Mouse (Mus musculus): Measurements from ENCODE around the gene Gm10135. TPM values are rescaled to one million over a fixed set of nuclear protein-coding genes. Genes with fewer than 3 reads are reported as not detected.
"Not testable (repeated sequence)": the region's sequence is repeated elsewhere in the genome, so short reads cannot be mapped to it uniquely, and the experiment has no call there.

Gm10135 gene
- total RNA-seq, 2 experiments from 2014 or later, result not detected

DNA sequence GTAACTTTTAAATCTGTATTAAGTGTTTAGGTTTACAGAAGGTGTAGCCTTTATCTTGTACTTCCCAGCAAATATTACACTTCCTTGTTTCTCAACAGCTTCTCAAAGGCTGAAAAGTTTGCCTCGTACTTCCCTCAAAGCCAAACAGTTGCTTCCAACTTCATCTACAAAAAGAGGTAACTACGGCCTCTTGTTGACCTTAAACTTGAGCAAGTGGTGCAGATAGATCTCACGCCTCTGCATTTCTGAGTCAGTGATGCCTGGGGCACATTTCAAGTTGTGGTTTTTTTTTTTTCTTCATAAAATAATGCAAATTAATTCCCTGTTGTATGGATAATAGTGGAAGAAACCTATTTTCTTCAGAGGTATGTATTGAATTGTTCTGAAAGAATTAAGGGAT lies 8.8 kb downstream of the Gm10135 start:
- DNase-seq (ENCODE audit: low spot score in 2 of 2), result no peak

DNA sequence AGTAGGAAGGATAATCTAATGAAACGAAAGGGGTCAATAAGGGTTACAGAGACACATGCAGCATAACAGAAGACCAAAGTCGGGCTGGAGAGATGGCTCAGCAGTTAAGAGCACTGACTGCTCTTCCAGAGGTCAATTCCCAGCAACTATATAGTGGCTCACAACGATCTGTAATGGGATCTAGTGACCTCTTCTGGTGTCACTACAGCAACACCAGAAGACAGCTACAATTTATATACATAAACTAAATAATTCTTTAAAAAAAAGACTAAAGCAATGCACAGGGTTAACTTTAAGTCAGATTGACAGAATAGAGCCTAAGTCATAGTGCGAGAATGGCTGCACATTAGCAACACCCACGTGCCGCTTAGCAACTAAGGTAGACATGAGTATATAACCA lies 14.4 kb downstream of the Gm10135 start:
- DNase-seq (ENCODE audit: low spot score in 2 of 2), result no peak

DNA sequence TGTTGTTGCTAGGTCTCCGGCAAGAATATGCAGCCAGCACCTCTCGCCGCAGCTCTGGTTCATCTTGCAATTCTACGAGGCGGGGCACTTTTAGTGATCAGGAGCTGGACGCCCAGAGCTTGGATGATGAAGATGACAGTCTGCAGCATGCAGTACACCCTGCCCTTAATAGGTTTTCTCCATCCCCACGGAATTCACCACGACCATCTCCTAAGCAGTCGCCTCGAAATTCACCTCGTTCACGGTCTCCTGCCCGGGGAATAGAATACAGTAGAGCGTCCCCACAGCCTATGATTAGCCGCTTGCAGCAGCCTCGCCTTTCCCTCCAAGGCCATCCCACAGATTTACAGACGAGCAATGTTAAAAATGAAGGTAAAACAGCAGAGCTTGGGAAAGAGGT lies 17.2 kb downstream of the Gm10135 start:
- DNase-seq (ENCODE audit: low spot score in 2 of 2), result no peak

DNA sequence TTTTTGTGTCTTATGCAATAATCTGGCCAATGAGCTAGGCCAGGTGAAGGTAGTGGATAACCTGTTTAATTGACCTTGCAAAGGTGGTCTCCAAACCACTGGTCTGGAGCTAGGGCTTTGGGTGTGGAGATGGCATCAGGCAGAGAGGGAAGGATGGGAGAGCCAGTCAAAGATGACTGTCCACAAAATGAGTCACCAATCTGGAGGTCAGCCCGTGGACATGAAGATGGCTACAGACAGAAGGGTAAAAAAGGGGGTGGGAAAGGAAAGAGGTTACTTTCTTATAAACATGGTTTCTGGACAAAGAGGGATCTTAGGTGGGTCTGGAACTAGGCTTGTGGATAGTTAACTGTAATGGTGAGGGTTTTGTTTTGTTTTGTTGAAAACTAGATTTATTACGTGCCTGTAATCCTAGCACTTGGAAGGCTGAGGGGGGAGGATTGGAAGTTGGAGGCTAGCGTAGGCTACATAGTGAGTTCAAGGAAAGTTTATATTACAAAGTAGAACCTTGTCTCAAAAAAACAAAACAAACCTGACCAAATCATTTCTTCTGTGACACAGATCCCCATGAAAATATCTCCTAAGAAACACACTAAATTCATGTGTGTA lies 20.4 kb downstream of the Gm10135 start:
- no peak for DNase-seq (ENCODE audit: low spot score in 2 of 2)

DNA sequence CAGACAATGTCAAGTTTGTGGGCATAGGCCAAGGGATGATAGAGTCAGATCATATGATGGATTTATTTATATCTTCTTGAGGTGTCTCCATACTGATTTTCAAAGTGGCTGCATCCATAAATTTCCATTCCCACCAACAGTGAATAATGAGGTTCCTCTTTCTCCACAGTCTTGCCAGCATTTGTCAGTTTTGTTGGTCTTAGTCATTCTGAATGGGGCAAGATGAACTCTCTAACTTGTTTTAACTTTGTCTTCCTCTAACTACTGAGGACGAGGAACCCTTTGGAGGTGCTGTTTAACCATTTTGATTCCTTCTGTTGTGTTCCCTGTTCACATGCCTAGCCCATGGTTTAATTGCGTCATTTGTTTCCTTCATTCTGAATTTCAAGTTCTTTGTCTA lies 24.2 kb downstream of the Gm10135 start:
- DNase-seq (ENCODE audit: low spot score in 2 of 2), result no peak

DNA sequence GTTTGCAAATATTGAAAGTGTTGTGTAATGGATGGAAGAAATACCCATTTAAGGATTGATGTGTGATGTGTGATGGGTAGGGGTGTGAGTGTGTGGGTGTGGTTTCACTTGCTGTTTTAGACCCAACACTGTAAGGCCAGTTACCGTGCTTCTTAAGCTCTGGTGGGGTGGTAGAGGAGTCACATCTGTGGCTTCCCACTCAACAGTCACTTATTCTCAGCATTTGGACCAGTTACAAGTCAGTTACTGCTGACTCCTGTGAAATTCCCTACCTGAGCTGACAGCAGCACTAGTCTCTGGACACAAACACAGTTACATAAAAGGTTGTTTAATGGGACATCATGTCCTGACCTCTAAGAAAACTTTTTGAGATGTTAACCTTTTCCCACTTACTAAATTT lies 26.4 kb downstream of the Gm10135 start:
- no peak for DNase-seq (ENCODE audit: low spot score in 2 of 2)

DNA sequence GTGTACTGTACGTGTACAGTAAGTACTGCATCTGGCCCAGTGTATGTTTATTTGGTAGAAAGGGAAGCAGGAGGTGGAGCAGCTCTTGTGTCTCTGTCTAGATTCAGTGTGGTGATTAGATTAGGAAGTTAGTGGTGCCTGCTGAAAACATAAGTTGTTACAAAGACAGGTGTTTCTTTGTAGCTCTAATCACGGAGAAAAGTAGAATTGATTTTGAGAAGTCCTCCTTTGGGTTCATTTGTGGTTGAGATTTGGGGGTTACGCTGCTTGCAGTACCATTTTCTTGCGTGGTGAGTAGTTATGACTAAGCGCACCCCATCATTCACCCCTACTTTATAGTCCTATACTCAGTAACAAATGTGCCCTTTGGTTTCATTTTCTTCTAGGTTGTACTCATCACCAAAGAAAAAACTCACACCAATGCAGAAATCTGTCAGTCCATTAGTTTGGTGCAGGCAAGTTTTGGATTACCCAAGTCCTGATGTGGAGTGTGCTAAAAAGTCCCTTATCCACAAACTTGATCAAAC lies 33.5 kb downstream of the Gm10135 start:
- no peak for DNase-seq (ENCODE audit: low spot score in 2 of 2)

DNA sequence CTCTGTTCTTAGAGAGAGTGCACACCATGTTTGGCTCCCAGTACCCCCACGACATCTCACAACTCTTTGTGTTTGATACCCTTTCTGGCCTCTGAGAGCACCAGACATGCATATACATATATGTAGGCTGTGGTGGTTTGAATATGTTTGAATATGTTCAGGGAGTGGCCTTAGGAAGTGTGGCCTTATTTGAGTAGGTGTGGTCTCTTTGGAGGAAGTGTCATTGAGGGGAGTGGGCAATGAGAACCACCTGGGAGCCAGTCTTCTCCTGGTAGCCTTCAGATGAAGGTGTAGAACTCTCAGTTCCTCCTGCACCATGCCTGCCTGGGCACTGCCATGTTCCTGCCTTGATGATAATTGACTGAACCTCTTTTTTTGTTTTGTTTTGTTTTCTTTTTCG lies 35.2 kb downstream of the Gm10135 start:
- DNase-seq (ENCODE audit: low spot score in 2 of 2), result no peak

DNA sequence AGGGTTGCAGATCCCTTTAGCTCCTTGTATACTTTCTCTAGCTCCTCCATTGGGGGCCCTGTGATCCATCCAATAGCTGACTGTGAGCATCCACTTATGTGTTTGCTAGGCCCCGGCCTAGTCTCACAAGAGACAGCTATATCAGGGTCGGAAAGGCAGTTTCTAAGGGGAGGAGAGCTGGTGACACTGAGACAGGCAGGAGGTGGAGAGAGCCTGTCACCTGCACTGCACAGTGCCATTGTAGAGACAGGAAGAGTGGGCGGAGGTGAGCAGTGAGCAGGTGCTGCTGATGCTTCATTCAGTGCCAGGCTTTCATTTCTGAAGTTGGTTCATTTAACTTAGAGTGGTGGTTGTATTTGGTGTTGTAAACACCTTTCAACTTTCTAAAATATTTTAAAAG lies 36.1 kb downstream of the Gm10135 start:
- not testable (repeated sequence) for DNase-seq (ENCODE audit: low spot score in 2 of 2)

DNA sequence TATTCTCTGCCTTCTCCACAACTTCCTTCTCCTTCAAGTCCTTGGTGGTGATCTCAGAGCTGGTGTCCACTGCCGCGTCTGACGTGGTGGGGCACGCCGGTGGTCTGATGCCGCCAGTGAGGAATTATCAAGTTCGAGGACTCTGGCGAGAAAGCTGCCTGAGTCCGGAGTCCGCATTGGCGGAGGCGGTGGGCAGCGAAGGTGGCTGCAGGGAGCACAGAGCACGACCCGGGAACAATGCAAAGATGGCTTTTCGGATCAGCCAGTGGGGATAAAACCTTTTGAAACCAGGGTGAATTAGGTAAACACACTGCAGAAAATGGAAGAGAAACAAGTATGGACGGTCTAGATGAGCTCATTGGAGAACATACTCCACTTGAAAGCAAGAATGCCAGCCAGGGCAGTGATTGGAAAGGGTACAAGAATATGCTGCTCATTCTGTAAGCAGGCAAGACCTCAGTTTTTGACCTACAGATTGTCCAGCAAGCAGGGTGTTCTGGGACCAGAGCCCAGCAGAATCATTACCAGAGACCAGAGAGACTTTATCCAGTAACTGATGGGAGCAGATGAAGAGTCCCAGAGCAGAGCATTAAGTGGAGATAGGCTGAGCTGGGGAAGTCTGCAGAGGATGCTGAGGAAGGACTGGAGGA lies 41.4 kb downstream of the Gm10135 start:
- DNase-seq (ENCODE audit: low spot score in 2 of 2), result no peak

DNA sequence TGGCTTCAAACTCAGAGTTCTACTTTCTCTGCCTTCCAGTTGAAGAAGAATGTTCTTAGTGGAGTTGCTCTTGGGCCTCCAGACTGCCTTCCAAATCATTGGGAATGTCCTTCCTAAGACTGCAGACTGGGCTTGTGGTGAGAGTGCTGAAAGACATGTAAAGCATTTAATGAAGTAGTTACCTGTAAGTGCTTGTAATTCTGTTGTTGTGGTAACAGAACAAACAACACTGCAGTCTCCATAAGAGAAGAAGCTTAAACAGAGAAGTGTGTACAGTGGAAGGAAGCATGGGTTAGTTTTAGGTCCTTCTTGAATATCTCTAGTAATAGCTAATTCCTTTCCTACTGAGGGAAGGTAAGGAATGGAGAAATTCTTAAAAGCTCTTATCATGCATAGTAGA lies 47.4 kb downstream of the Gm10135 start:
- DNase-seq (ENCODE audit: low spot score in 2 of 2), result no peak

DNA sequence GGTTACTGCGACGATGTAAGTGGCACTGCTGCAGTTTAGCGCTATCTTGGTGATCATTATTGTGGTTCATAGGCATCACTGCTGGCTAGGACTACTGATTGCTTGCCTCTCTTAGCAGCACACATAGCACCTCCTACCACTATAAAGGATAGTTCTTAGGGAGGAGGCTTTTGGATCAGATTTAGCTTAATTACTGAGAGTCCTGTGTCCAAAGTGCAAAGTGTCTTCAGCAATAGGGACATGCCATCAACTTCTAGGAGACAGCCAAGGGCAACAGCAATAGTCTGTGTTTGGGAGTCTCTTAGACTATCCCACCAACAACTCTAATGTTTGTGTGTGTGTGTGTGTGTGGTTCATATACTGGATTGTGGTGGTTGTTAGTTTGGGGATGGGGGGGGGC lies 51.7 kb downstream of the Gm10135 start:
- no peak for DNase-seq (ENCODE audit: low spot score in 2 of 2)

DNA sequence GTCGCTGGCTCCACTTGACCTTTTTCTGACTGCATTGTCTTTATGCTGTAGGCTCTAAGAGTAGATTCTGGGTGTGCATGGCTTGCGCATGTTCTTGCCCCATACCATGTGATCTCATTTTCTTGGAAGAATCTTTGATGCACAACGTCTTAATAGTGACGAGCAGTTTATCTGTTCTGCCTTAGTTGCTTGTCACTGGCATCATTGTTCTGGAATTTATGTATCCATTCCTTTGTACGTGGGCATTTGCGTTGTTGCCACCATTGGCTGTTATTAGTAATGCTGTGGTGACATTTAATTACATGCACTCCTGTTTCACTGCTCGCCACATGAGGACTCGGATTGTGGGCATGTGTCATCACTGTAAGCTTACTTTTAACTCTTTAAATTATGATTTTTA lies 53.3 kb downstream of the Gm10135 start:
- DNase-seq (ENCODE audit: low spot score in 2 of 2), result no peak

DNA sequence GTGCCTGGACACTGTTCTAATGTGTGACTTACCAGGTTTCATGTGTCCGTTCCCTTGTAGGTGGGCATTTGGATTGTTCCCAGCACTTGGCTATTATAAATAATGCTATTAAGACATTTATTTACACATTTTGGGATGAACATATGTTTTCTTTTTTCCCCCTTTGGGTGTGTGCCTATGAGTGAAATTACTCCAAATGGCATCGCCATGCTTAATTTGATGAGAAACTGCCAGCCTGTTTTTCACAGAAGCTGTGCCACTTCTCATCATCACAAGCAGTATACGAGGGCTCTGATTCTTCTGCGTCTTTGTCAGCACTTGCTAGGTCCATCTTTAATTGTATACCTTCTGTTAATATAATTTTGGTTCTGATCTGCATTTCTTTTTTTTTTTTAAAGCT lies 54.1 kb downstream of the Gm10135 start:
- DNase-seq (ENCODE audit: low spot score in 2 of 2), result no peak

DNA sequence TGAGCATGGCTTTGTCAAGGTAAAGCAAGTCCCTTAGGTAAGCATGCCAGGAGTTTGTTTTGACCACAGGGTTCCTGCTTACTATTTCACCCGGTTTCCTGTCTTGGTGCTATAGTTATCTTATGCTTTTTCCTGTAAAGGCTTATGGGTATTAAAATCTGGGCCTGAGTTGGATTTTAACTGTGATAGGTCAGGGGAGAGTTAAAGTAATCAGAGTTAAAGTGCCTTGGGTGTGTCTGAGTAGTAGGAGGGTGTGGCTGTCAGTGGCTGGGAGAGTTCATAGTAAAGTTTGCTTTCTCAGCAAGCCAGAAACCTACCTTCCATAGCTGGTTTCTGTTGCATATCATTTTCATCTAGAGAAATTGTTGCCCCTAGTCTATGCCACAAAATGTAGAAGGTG lies 57.7 kb downstream of the Gm10135 start:
- DNase-seq (ENCODE audit: low spot score in 2 of 2), result no peak

DNA sequence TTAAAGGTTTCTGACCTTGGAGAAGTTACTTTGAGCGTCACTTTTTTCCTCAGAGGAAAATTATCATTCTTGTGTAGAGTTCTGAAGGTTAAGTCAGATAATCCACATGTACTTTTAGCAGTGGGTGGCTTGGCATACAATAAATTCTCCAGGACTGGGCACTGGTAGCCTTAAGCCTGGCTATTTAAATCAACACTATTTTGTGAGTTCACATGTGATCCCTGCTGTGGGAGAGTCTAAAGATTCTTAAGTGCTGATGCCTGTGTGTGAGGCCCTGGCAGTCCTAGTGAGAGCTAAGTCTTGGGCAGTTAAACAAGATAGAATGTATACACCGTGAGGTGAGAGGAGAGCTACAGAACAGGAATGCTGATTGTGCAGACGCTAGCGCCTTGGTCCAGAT lies 58.5 kb downstream of the Gm10135 start:
- DNase-seq (ENCODE audit: low spot score in 2 of 2), result no peak

Other genes with a start within 250 kb of the Gm10135 start
- under 1 TPM in 1 of 2 experiments, not detected in 1; 0.11 TPM for gene Txk, start 221.9 kb downstream of the Gm10135 start, total RNA-seq (2021)
- gene Tec, start 106.2 kb downstream of the Gm10135 start, total RNA-seq (2021), result 1 to 10 TPM; 2.1 to 2.4 TPM
- 10 to 100 TPM; 31.2 to 33.4 TPM for gene Slain2, start 60.4 kb downstream of the Gm10135 start, total RNA-seq (2021)
- gene Slc10a4, start 32.2 kb upstream of the Gm10135 start, total RNA-seq (2021), result 1 to 10 TPM; 5.8 to 7.3 TPM